Mouse (Mus musculus) urinary bladder, postnatal 10 days (tissue): ENCODE results near the gene Tmem43.
"Not testable (repeated sequence)": the region's sequence is repeated elsewhere in the genome, so short reads cannot be mapped to it uniquely, and the experiment has no call there.

Experiments
- DNase-seq: peaks from one replicate; pipeline ENCODE4 v3.0.0; 2022; ENCODE audit warnings: low spot score

Tmem43 gene

GRCm38 (mm10) chr6:91472868-91473804, at the start of gene Tmem43, which contains the start of gene Chchd4:
Gene Tmem43, plus strand, starts transcription at chr6:91473703.
Gene Chchd4, minus strand, starts transcription at chr6:91473546.
- DNase-seq, result peak; percentile 95

GRCm38 (mm10) chr6:91424151-91424550, 49.4 kb upstream of the Tmem43 start:
- no peak for DNase-seq

GRCm38 (mm10) chr6:91440474-91441144, 32.9 kb upstream of the Tmem43 start:
- peak; percentile 93 for DNase-seq

GRCm38 (mm10) chr6:91441145-91441662, 32.3 kb upstream of the Tmem43 start:
- DNase-seq, result no peak

- no peak for DNase-seq
Measured at GRCm38 (mm10) chr6:91445316-91445715, 28.2 kb upstream of the Tmem43 start.

- no peak for DNase-seq
Measured at GRCm38 (mm10) chr6:91449472-91450225, 23.9 kb upstream of the Tmem43 start.

- DNase-seq, result no peak
Measured at GRCm38 (mm10) chr6:91452056-91452455, 21.4 kb upstream of the Tmem43 start.

GRCm38 (mm10) chr6:91454546-91454945, 19.0 kb upstream of the Tmem43 start:
- DNase-seq, result no peak

GRCm38 (mm10) chr6:91459471-91459870, 14.0 kb upstream of the Tmem43 start:
- DNase-seq, result no peak

GRCm38 (mm10) chr6:91465756-91466155, 7.7 kb upstream of the Tmem43 start:
- no peak for DNase-seq

GRCm38 (mm10) chr6:91467106-91467505, 6.4 kb upstream of the Tmem43 start:
- DNase-seq, result no peak

- DNase-seq, result no peak
Measured at GRCm38 (mm10) chr6:91470712-91471111, 2.8 kb upstream of the Tmem43 start.

- DNase-seq, result not testable (repeated sequence)
Measured at GRCm38 (mm10) chr6:91471427-91471826, 2.1 kb upstream of the Tmem43 start.

- DNase-seq, result no peak
Measured at GRCm38 (mm10) chr6:91472319-91472718, 1.2 kb upstream of the Tmem43 start.

GRCm38 (mm10) chr6:91473805-91474440, 420 bp downstream of the Tmem43 start:
- DNase-seq, result no peak

GRCm38 (mm10) chr6:91474441-91475190, 1.1 kb downstream of the Tmem43 start:
- no peak for DNase-seq

GRCm38 (mm10) chr6:91476541-91476940, 3.0 kb downstream of the Tmem43 start:
- no peak for DNase-seq

- no peak for DNase-seq
Measured at GRCm38 (mm10) chr6:91483371-91483770, 9.9 kb downstream of the Tmem43 start.

GRCm38 (mm10) chr6:91486736-91487453, 13.4 kb downstream of the Tmem43 start:
- no peak for DNase-seq
